Mouse (Mus musculus): ENCODE results near the gene Gcnt1. TPM values are rescaled to one million over a fixed set of nuclear protein-coding genes. Genes with fewer than 3 reads are reported as not detected.

The Gcnt1 gene
- total and polyA plus RNA-seq, 3 experiments, result 1.1 to 12.1 (median 10.8) TPM

- H3K79me2 ChIP-seq (replicated peaks; ENCODE audit: control insufficient read depth, insufficient read depth, low read length), result no peaks in the 10 kb centered on the region
- peak; percentile 77 to 85 for DNase-seq
- H3K4me3 ChIP-seq, result peak overlapping the region; percentile 54
- H3K27ac ChIP-seq, result peak overlapping the region; percentile 61
- no peaks in the 10 kb centered on the region for H3K27me3 ChIP-seq (ENCODE audit: control insufficient read depth, insufficient read depth, low read length)
- no peak for TF ChIP-seq EP300 (IDR thresholded peaks at IDR 0.05; ENCODE audit: insufficient read depth, low read depth, low read length)
- peak; percentile 58 for TF ChIP-seq CTCF (IDR thresholded peaks at IDR 0.05)
- peak; percentile 49; the same call in 1 of the 2 replicates for TF ChIP-seq POLR2A (IDR thresholded peaks at IDR 0.05; ENCODE audit: insufficient read depth, low read depth, low read length)
- peak overlapping the region; percentile 61 for H3K9ac ChIP-seq (ENCODE audit: low read depth, low read length)
- 3% methylated on average over 50 of the region's 50 CpGs for WGBS
- no peaks in the 10 kb centered on the region for H3K36me3 ChIP-seq (ENCODE audit: control insufficient read depth, insufficient read depth, low read length)
- intact Hi-C loops (cut with DNase I), result loop anchor here (1.0 kb wide), 1 partner anchor 193 kb away; no protein-coding TSS in a partner anchor
- peaks cover 2% of the 10 kb centered on the region; the same call in 1 of the 2 replicates for H3K4me1 ChIP-seq (ENCODE audit: control insufficient read depth, insufficient read depth, low read length)
Measured at GRCm38 (mm10) chr19:17355950-17356867, 16.4 kb downstream of the Gcnt1 start.

- Histone ChIP-seq H3K27me3 (ENCODE audit: control insufficient read depth, insufficient read depth, low read length) (no peaks in the 10 kb centered on the region), H3K9ac (ENCODE audit: low read depth, low read length) (no peak overlapping the region), H3K4me1 (ENCODE audit: control insufficient read depth, insufficient read depth, low read length) (peaks cover 2% of the 10 kb centered on the region; the same call in 1 of the 2 replicates), H3K36me3 (ENCODE audit: control insufficient read depth, insufficient read depth, low read length) (no peaks in the 10 kb centered on the region), H3K4me3 (peak overlapping the region; percentile 22), H3K27ac (peak overlapping the region; percentile 38; the same call in 1 of the 2 replicates), H3K79me2 (replicated peaks; ENCODE audit: control insufficient read depth, insufficient read depth, low read length) (no peaks in the 10 kb centered on the region)
- 37% methylated on average over 4 of the region's 4 CpGs for WGBS
- intact Hi-C loops (cut with DNase I), result no loop called here
- no peak for TF ChIP-seq EP300 (IDR thresholded peaks at IDR 0.05; ENCODE audit: insufficient read depth, low read depth, low read length)
- TF ChIP-seq CTCF (IDR thresholded peaks at IDR 0.05), result no peak
- TF ChIP-seq POLR2A (IDR thresholded peaks at IDR 0.05; ENCODE audit: insufficient read depth, low read depth, low read length), result no peak
- DNase-seq, result peak in 1 of 2 experiments; percentile 9
Measured at GRCm38 (mm10) chr19:17355361-17355760, 17.3 kb downstream of the Gcnt1 start.

- DNase-seq, result no peak
- peak overlapping the region; percentile 22 for H3K4me3 ChIP-seq
- TF ChIP-seq EP300 (IDR thresholded peaks at IDR 0.05; ENCODE audit: insufficient read depth, low read depth, low read length), result no peak
- no peak for TF ChIP-seq POLR2A (IDR thresholded peaks at IDR 0.05; ENCODE audit: insufficient read depth, low read depth, low read length)
- no peak for TF ChIP-seq CTCF (IDR thresholded peaks at IDR 0.05)
- H3K27ac ChIP-seq, result peak overlapping the region; percentile 38; the same call in 1 of the 2 replicates
- peaks cover 2% of the 10 kb centered on the region; the same call in 1 of the 2 replicates for H3K4me1 ChIP-seq (ENCODE audit: control insufficient read depth, insufficient read depth, low read length)
- intact Hi-C loops (cut with DNase I), result no loop called here
- WGBS, result 25% methylated on average over 4 of the region's 4 CpGs
- H3K27me3 ChIP-seq (ENCODE audit: control insufficient read depth, insufficient read depth, low read length), result no peaks in the 10 kb centered on the region
- H3K36me3 ChIP-seq (ENCODE audit: control insufficient read depth, insufficient read depth, low read length), result no peaks in the 10 kb centered on the region
- H3K9ac ChIP-seq (ENCODE audit: low read depth, low read length), result no peak overlapping the region
- H3K79me2 ChIP-seq (replicated peaks; ENCODE audit: control insufficient read depth, insufficient read depth, low read length), result no peaks in the 10 kb centered on the region
Measured at GRCm38 (mm10) chr19:17354797-17355196, 17.8 kb downstream of the Gcnt1 start.

- TF ChIP-seq CTCF (IDR thresholded peaks at IDR 0.05), result no peak
- no peak for TF ChIP-seq EP300 (IDR thresholded peaks at IDR 0.05; ENCODE audit: insufficient read depth, low read depth, low read length)
- no peak for TF ChIP-seq POLR2A (IDR thresholded peaks at IDR 0.05; ENCODE audit: insufficient read depth, low read depth, low read length)
- intact Hi-C loops (cut with DNase I), result no loop called here
- Histone ChIP-seq H3K27me3 (ENCODE audit: control insufficient read depth, insufficient read depth, low read length) (no peaks in the 10 kb centered on the region), H3K9ac (ENCODE audit: low read depth, low read length) (no peak overlapping the region), H3K4me3 (no peak overlapping the region), H3K27ac (no peak overlapping the region; the same call in 1 of the 2 replicates), H3K36me3 (ENCODE audit: control insufficient read depth, insufficient read depth, low read length) (no peaks in the 10 kb centered on the region), H3K79me2 (replicated peaks; ENCODE audit: control insufficient read depth, insufficient read depth, low read length) (no peaks in the 10 kb centered on the region), H3K4me1 (ENCODE audit: control insufficient read depth, insufficient read depth, low read length) (peaks cover 2% of the 10 kb centered on the region; the same call in 1 of the 2 replicates)
- peak in 1 of 2 experiments; percentile 9 for DNase-seq
- 78% methylated on average over 4 of the region's 4 CpGs for WGBS
Measured at GRCm38 (mm10) chr19:17354362-17354761, 18.3 kb downstream of the Gcnt1 start.

- Histone ChIP-seq H3K4me3 (no peak overlapping the region), H3K27me3 (ENCODE audit: control insufficient read depth, insufficient read depth, low read length) (no peaks in the 10 kb centered on the region), H3K9ac (ENCODE audit: low read depth, low read length) (no peak overlapping the region), H3K79me2 (replicated peaks; ENCODE audit: control insufficient read depth, insufficient read depth, low read length) (no peaks in the 10 kb centered on the region), H3K4me1 (ENCODE audit: control insufficient read depth, insufficient read depth, low read length) (peaks cover 2% of the 10 kb centered on the region; the same call in 1 of the 2 replicates), H3K36me3 (ENCODE audit: control insufficient read depth, insufficient read depth, low read length) (no peaks in the 10 kb centered on the region), H3K27ac (no peak overlapping the region)
- intact Hi-C loops (cut with DNase I), result no loop called here
- no peak for DNase-seq
- 92% methylated on average over 8 of the region's 8 CpGs for WGBS
- TF ChIP-seq POLR2A (IDR thresholded peaks at IDR 0.05; ENCODE audit: insufficient read depth, low read depth, low read length) (no peak), CTCF (IDR thresholded peaks at IDR 0.05) (no peak), EP300 (IDR thresholded peaks at IDR 0.05; ENCODE audit: insufficient read depth, low read depth, low read length) (no peak)
Measured at GRCm38 (mm10) chr19:17353727-17354126, 18.9 kb downstream of the Gcnt1 start.

- Histone ChIP-seq H3K79me2 (replicated peaks; ENCODE audit: control insufficient read depth, insufficient read depth, low read length) (no peaks in the 10 kb centered on the region), H3K4me3 (no peak overlapping the region), H3K36me3 (ENCODE audit: control insufficient read depth, insufficient read depth, low read length) (no peaks in the 10 kb centered on the region), H3K27ac (no peak overlapping the region), H3K4me1 (ENCODE audit: control insufficient read depth, insufficient read depth, low read length) (no peaks in the 10 kb centered on the region), H3K27me3 (ENCODE audit: control insufficient read depth, insufficient read depth, low read length) (no peaks in the 10 kb centered on the region), H3K9ac (ENCODE audit: low read depth, low read length) (no peak overlapping the region)
- WGBS, result 90% methylated on average over 2 of the region's 2 CpGs
- TF ChIP-seq CTCF (IDR thresholded peaks at IDR 0.05) (no peak), POLR2A (IDR thresholded peaks at IDR 0.05; ENCODE audit: insufficient read depth, low read depth, low read length) (no peak), EP300 (IDR thresholded peaks at IDR 0.05; ENCODE audit: insufficient read depth, low read depth, low read length) (no peak)
- intact Hi-C loops (cut with DNase I), result no loop called here
- DNase-seq, result no peak
Measured at GRCm38 (mm10) chr19:17347852-17348251, 24.8 kb downstream of the Gcnt1 start.

Data from heart, adult 2 months (tissue).